Mouse (Mus musculus) CH12.LX (cell line): Measurements from ENCODE around the gene Rab28.

ENCODE experiments used
- CTCF ChIP-seq, 2 experiments: IDR thresholded peaks in 1 of 2; conservative IDR thresholded peaks in 1 of 2; 2 replicates each; pipeline ENCODE4 v1.5.1; 2011 to 2012; ENCODE audit warnings: low read depth in 2 of 2, low read length in 2 of 2, improper control_type of control experiment in 1 of 2, inconsistent platforms in 1 of 2, mild to moderate bottlenecking in 1 of 2, moderate library complexity in 1 of 2
- EP300 ChIP-seq: IDR thresholded peaks from 2 replicates; pipeline ENCODE4 v1.6.1; 2011; ENCODE audit warnings: low read length, improper control_type of control experiment
- USF1 ChIP-seq: IDR thresholded peaks from 2 replicates; pipeline ENCODE4 v1.6.1; 2014; ENCODE audit warnings: low read depth, mild to moderate bottlenecking, inconsistent platforms, low read length, improper control_type of control experiment

- peak in 1 of 2 experiments; percentile 28; a peak in 2 of 4 replicates for TF ChIP-seq CTCF (conservative IDR thresholded peaks at IDR 0.05 in 1 of 2, IDR thresholded peaks at IDR 0.05 in 1 of 2; ENCODE audit: low read depth in 2 of 2, low read length in 2 of 2)
- no peak for TF ChIP-seq USF1
- no peak for TF ChIP-seq EP300
Observed at GRCm38 (mm10) chr5:41744234-41744633, 36.3 kb upstream of the Rab28 start.
